Mouse (Mus musculus) kidney, postnatal 0 days (tissue): ENCODE data around the gene Haus3. TPM values are rescaled to one million over a fixed set of nuclear protein-coding genes. Genes with fewer than 3 reads are reported as not detected.
A peak's percentile ranks its signal among the peaks of the same experiment; 100 is the strongest.

Experiments used
- ATAC-seq: fragments of 200-750 bp; cut with Nextera tagmentation; replicated peaks from 2 replicates; pipeline ENCODE4 v1.8.0; 2017; ENCODE audit warnings: low read depth, moderate number of reproducible peaks, moderate TSS enrichment, moderate library complexity; ENCODE audit not compliant: low FRiP score
- DNase-seq: peaks from one replicate; pipeline ENCODE4 v3.0.0-alpha.2; 2016; ENCODE audit warnings: low spot score
- H3K27ac ChIP-seq: fragments of 300-500 bp; sonication (generic); 2 replicates; pipeline ENCODE4 v1.5.1; 2014; ENCODE audit warnings: mild to moderate bottlenecking
- H3K27me3 ChIP-seq: fragments of 300-500 bp; sonication (generic); 2 replicates; pipeline ENCODE4 v1.6.1; 2014; ENCODE audit warnings: low read length, mixed read lengths; ENCODE audit not compliant: insufficient read depth
- H3K36me3 ChIP-seq: fragments of 300-500 bp; sonication (generic); 2 replicates; pipeline ENCODE4 v1.6.1; 2014; ENCODE audit warnings: low read length, mixed read lengths; ENCODE audit not compliant: insufficient read depth
- H3K4me1 ChIP-seq: fragments of 300-500 bp; sonication (generic); replicated peaks from 2 replicates; pipeline ENCODE4 v1.6.1; 2014; ENCODE audit warnings: antibody characterized with exemption, low read length, mixed read lengths; ENCODE audit not compliant: insufficient read depth
- H3K4me2 ChIP-seq: fragments of 300-500 bp; sonication (generic); 2 replicates; pipeline ENCODE4 v1.6.1; 2014; ENCODE audit warnings: mild to moderate bottlenecking, low read length, moderate library complexity, mixed read lengths
- H3K4me3 ChIP-seq: fragments of 300-500 bp; sonication (generic); replicated peaks from 2 replicates; pipeline ENCODE4 v1.5.1; 2014; ENCODE audit warnings: low read depth, low read length
- H3K9ac ChIP-seq: fragments of 300-500 bp; sonication (generic); 2 replicates; pipeline ENCODE4 v1.6.1; 2014; ENCODE audit warnings: low read depth, low read length
- H3K9me3 ChIP-seq: fragments of 300-500 bp; sonication (generic); replicated peaks from 2 replicates; pipeline ENCODE4 v1.6.1; 2016; ENCODE audit warnings: low read length, inconsistent platforms, mixed read lengths
- CTCF ChIP-seq: IDR thresholded peaks from 2 replicates; pipeline ENCODE4 v1.5.1; 2016; ENCODE audit warnings: antibody characterized with exemption, low read depth, mild to moderate bottlenecking, moderate library complexity
- whole genome bisulfite sequencing: fragments of 180-500 bp; shearing (Covaris S2); extraction: QIAGEN DNeasy Blood & Tissue Kit; methylation state at CpG from one replicate; pipeline ENCODE4 v1.1.7; 2014; 5-methylcytosine and 5-hydroxymethylcytosine counted together
- polyA plus RNA-seq: library from polyadenylated mRNA; unstranded; fragments of >200 nt; fragmentation: Nextera tagmentation; extraction: Ambion mirVana; gene quantifications from 2 replicates; pipeline ENCODE4 v1.2.1, GENCODE M21; 2015

Gene Haus3
- polyA plus RNA-seq, 1 experiment from 2014 or later: 22.3 TPM

DNA sequence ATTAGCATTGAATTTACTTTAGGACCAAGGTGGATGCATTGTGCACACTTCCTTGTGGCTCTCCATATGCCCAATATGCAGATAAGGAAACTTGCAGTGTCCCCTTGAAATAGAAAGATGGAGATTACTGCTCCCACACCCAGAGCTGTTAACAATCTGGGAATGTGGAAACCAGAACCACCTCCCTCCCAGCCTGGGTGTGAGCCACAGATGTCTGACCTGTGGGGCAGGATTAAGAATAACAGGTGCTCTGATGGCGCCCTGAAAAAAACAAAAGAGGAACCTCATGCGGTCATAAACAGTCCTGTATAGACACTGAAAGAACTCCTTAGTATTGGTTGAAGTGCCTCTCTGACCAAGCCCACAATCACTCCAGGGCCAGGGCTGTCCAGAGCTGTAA lies 19.5 kb upstream of the Haus3 start:
- Histone ChIP-seq H3K36me3 (no peaks in the 10 kb centered on the region), H3K9ac (no peak overlapping the region), H3K9me3 (no peaks in the 10 kb centered on the region), H3K4me2 (peak overlapping the region; percentile 61; the same call in 1 of the 2 replicates), H3K27ac (no peak overlapping the region), H3K27me3 (no peaks in the 10 kb centered on the region), H3K4me1 (peaks cover 20% of the 10 kb centered on the region), H3K4me3 (no peak overlapping the region)
- DNase-seq (no peak), ATAC-seq (no peak)
- whole genome bisulfite sequencing: 64% methylated on average over 2 of the region's 2 CpGs
- TF ChIP-seq CTCF: no peak

DNA sequence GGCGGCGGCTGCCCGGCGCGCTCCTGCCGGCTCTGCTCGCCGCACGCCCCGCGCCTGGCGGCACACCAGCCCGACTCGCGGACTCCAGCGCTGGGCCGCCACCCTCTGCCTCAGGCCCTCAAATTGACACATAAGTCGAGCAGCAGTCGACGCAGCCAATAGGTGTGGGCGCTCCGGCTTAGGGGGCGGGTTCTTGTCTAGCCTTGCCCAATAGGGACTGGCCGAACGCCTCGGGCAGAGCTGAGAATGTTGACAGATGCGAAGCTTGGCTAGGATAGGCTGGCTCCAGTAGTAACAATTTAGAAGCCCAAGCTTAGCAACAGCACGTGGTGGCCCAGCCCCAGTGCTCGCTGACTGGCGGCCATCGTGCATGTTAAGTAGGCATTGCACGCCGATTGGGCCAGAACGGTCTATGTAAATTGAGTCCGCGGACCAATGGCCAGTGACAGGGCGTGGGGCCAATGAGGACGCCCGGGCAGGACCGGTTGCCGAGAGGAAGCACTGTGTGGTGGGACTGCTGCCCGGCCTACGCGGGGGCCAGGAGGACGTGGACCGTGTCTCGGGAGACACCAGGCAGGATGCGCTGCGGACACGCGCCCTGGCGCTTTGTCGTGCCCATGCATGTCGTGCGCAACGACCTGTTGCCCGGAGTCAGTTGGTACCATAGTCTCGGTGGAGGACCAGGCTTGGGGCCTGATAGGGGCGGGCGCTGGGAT lies 18.4 kb upstream of the Haus3 start, which contains the start of gene Mxd4:
Mxd4 (minus strand) TSS at position 120 of the 716 bp plus-strand sequence.
- TF ChIP-seq CTCF: no peak
- WGBS: under 1% methylated on average over 60 of the region's 60 CpGs
- Histone ChIP-seq H3K27ac (peak within 1 kb of the TSS; percentile 98), H3K27me3 (no peaks in the 10 kb centered on the region), H3K9ac (peak within 1 kb of the TSS; percentile 96), H3K9me3 (no peaks in the 10 kb centered on the region), H3K4me2 (peak within 1 kb of the TSS; percentile 90), H3K4me1 (peaks cover 24% of the 10 kb centered on the region), H3K36me3 (no peaks in the 10 kb centered on the region), H3K4me3 (peak within 1 kb of the TSS; percentile 97)
- DNase-seq (peak; percentile 100), ATAC-seq (peak; percentile 98)

DNA sequence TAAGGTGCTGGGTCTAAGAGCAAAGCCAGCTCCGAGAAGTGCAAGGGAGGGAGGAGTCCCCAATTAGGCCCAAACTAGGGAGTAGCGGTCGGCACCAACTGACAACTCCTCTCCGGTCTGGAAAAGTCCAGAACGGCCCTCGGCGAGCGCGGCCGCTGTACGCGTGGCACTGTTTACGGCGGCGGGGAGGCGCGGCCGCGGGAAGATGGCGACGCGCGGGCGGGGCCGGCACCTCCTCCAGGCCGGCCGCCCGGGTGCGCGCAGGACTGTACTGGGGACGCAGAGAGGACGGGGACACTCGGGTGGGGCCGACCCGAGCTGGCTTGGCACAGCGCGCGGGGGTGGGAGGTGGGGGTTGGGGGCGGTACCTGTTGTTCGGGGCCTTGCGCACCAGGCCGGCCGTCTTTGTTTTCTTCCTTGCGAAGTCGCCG lies 17.6 kb upstream of the Haus3 start:
- Histone ChIP-seq H3K9me3 (no peaks in the 10 kb centered on the region), H3K4me3 (peak overlapping the region; percentile 97), H3K9ac (peak overlapping the region; percentile 96), H3K4me1 (peaks cover 24% of the 10 kb centered on the region), H3K4me2 (peak overlapping the region; percentile 90), H3K27me3 (no peaks in the 10 kb centered on the region), H3K36me3 (no peaks in the 10 kb centered on the region), H3K27ac (peak overlapping the region; percentile 98)
- ATAC-seq (peak; percentile 17; the same call in 1 of the 2 replicates), DNase-seq (peak; percentile 62)
- no peak for TF ChIP-seq CTCF
- under 1% methylated on average over 38 of the region's 46 CpGs for WGBS

DNA sequence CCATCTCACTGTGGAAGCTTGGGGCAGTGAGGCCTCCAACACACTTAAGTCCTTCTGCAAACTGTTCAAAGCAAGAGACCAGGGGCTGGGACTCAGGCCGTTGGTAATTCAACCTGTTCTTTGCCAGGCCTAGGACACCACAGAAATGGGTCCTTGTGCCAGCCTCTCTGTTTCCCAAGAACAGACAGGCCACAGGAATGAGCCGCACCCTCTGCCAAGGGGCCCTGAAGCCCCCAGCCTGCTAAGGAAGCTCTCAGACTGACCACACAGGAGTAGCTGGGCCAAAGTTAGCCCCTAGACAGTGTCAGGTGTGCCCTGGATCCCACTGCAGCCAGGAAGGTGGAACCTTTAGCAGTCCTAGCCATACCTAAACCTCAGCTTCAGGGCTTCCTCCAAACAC lies 17.1 kb upstream of the Haus3 start:
- TF ChIP-seq CTCF: no peak
- DNase-seq: no peak
- H3K4me2 ChIP-seq: peak overlapping the region; percentile 90

DNA sequence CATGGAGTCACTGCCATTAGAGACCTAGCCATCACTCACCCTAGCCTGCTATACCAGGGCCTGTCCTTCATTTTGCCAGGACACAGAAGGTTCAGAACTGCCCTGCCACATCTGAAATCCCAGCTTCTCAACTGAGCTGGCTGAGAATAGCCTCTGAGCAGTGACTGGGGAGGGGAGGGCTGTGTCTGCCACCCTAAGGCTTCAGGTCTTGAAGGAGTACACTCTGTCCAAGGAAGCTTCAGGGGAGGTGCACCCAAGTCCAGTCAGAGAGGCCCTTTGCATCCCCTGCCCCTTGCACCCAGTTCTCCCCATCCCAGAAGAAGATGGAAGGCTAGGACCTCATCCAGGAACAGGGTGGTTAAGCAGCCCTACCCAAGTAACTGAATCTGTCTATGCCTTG lies 16.5 kb upstream of the Haus3 start:
- H3K9ac ChIP-seq: peak overlapping the region; percentile 96
- H3K27ac ChIP-seq: no peak overlapping the region
- TF ChIP-seq CTCF: no peak
- no peaks in the 10 kb centered on the region for H3K9me3 ChIP-seq
- no peaks in the 10 kb centered on the region for H3K27me3 ChIP-seq
- DNase-seq (no peak), ATAC-seq (no peak)
- H3K36me3 ChIP-seq: no peaks in the 10 kb centered on the region
- peaks cover 24% of the 10 kb centered on the region for H3K4me1 ChIP-seq
- peak overlapping the region; percentile 97 for H3K4me3 ChIP-seq
- peak overlapping the region; percentile 90 for H3K4me2 ChIP-seq

More for the DNA sequence above, 17.1 kb upstream of the Haus3 start:
- no peak for ATAC-seq
- H3K27me3 ChIP-seq: no peaks in the 10 kb centered on the region
- WGBS: 42% methylated on average over 2 of the region's 2 CpGs
- peak overlapping the region; percentile 97 for H3K4me3 ChIP-seq
- no peaks in the 10 kb centered on the region for H3K36me3 ChIP-seq
- H3K27ac ChIP-seq: peak overlapping the region; percentile 98
- H3K9ac ChIP-seq: peak overlapping the region; percentile 96
- H3K9me3 ChIP-seq: no peaks in the 10 kb centered on the region
- peaks cover 24% of the 10 kb centered on the region for H3K4me1 ChIP-seq

DNA sequence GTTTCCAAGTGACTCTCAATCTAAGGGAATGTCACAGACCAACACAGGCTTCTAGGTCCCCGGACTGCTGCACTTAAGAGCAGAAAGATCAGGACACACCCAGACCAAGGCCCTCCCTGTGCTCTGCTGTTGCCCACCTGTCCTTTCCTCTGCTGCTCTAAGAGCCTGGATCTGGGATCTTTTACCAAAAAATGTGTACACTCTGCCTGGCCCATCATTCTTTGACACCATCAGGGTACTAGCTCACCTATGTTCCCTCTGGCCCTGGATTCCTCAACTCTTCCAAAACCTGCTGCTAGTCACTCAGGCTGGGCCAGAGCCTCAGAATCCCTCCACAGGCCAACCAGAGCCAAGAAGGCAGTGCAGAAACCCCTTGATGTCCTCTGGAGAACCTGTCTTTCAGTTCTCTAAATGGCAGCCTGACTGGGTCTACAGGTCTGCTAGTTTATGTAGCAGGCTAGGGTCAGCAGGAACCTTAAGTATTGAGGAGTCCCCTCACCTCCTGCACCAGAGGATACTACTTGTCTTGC lies 15.8 kb upstream of the Haus3 start:
- Histone ChIP-seq H3K27me3 (no peaks in the 10 kb centered on the region), H3K4me1 (peaks cover 24% of the 10 kb centered on the region), H3K9me3 (no peaks in the 10 kb centered on the region), H3K36me3 (peaks cover 3% of the 10 kb centered on the region; the same call in 1 of the 2 replicates), H3K9ac (no peak overlapping the region), H3K4me2 (peak overlapping the region; percentile 90), H3K4me3 (no peak overlapping the region), H3K27ac (no peak overlapping the region)
- ATAC-seq (no peak), DNase-seq (no peak)
- TF ChIP-seq CTCF: no peak
- WGBS: 91% methylated on average over 1 of the region's 1 CpGs
